Mouse (Mus musculus) heart, embryonic 15.5 days (tissue): ENCODE results near the gene Elobl. TPM values are rescaled to one million over a fixed set of nuclear protein-coding genes. Genes with fewer than 3 reads are reported as not detected.
A peak's percentile ranks its signal among the peaks of the same experiment; 100 is the strongest.

Experiments used
- ATAC-seq: fragments of 200-750 bp; cut with Nextera tagmentation; replicated peaks from 2 replicates; pipeline ENCODE4 v1.8.0; 2017; ENCODE audit warnings: low read depth, moderate TSS enrichment; ENCODE audit not compliant: insufficient number of reproducible peaks, insufficient read depth, low FRiP score
- H3K27ac ChIP-seq: fragments of 300-500 bp; sonication (generic); 2 replicates; pipeline ENCODE4 v1.5.1; 2015; ENCODE audit warnings: mild to moderate bottlenecking, inconsistent platforms
- H3K27me3 ChIP-seq: fragments of 300-500 bp; sonication (generic); 2 replicates; pipeline ENCODE4 v1.6.1; 2015; ENCODE audit warnings: inconsistent platforms
- H3K36me3 ChIP-seq: fragments of 300-500 bp; sonication (generic); 2 replicates; pipeline ENCODE4 v1.6.1; 2015; ENCODE audit warnings: mild to moderate bottlenecking, inconsistent platforms
- H3K4me1 ChIP-seq: fragments of 300-500 bp; sonication (generic); replicated peaks from 2 replicates; pipeline ENCODE4 v1.6.1; 2015; ENCODE audit warnings: inconsistent platforms
- H3K4me2 ChIP-seq: fragments of 300-500 bp; sonication (generic); 2 replicates; pipeline ENCODE4 v1.6.1; 2015; ENCODE audit warnings: inconsistent platforms, mild to moderate bottlenecking, moderate library complexity
- H3K4me3 ChIP-seq: fragments of 300-500 bp; sonication (generic); 2 replicates; pipeline ENCODE4 v1.5.1; 2015; ENCODE audit warnings: mild to moderate bottlenecking, inconsistent platforms
- H3K9ac ChIP-seq: fragments of 300-500 bp; sonication (generic); 2 replicates; pipeline ENCODE4 v1.6.1; 2015; ENCODE audit warnings: mild to moderate bottlenecking, inconsistent platforms
- H3K9me3 ChIP-seq: fragments of 300-500 bp; sonication (generic); replicated peaks from 2 replicates; pipeline ENCODE4 v1.6.1; 2016; ENCODE audit warnings: inconsistent platforms
- WGBS: fragments of 180-500 bp; shearing (Covaris S2); methylation state at CpG from one replicate; pipeline ENCODE4 v1.1.7; 2015; ENCODE audit warnings: mixed read lengths; 5-methylcytosine and 5-hydroxymethylcytosine counted together
- polyA plus RNA-seq: library from polyadenylated mRNA; unstranded; fragments of >200 nt; fragmentation: Nextera tagmentation; extraction: Ambion mirVana; gene quantifications from 2 replicates; pipeline ENCODE4 v1.2.1, GENCODE M21; 2015

Elobl gene
- polyA plus RNA-seq: not detected in 2 replicates

DNA sequence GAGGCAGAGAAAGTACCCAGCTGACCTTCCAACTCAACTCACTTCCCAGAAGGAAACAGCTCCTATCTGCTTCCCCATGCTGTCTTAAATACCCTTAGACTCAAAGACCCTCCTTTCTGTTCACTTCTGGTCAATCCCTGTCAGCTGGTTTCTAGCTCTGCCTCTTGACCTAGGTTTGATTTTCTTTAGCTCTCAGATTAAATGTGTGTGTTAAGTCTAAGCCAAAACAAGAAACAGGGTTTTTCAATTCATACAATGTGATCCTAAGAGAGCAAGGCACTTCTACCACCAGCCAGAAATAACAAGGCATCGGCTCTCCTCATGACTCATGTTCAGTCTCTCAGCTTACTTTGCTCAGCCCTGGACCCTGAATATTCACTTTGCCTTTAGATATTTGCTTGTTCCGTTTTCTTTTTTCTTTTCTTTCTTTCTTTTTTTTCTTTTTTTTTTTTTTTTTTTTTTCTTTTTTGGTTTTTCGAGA lies at the start of gene Elobl:
Elobl (minus strand) TSS at position 51 of the 481 bp plus-strand sequence.
- Histone ChIP-seq H3K4me1 (no peaks in the 10 kb centered on the region), H3K9me3 (no peaks in the 10 kb centered on the region), H3K36me3 (no peaks in the 10 kb centered on the region), H3K27ac (no peak within 1 kb of the TSS), H3K27me3 (no peaks in the 10 kb centered on the region), H3K4me3 (no peak within 1 kb of the TSS), H3K9ac (no peak within 1 kb of the TSS), H3K4me2 (no peak within 1 kb of the TSS)
- no peak for ATAC-seq
- WGBS: 68% methylated on average over 3 of the region's 3 CpGs

DNA sequence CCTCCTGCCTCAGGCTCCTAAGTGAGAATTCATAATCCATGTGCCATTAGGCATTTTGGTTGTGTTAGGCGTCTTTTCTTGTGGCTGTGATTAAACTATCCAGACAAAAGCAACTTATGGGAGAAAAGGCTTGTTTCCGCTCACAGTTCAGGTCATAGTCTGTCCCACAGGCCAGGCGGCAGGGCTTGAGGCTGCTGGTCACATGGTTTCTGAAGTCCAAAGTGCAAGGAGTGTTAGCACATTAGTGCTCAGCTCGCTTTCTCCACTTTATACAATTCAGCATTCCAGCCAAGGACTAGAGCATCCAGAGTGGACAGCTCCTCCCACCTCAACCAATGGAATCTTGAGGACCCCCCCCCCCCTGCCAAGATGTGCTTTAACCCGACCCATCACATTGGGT lies 45.5 kb upstream of the Elobl start:
- Histone ChIP-seq H3K4me2 (no peak overlapping the region), H3K4me1 (no peaks in the 10 kb centered on the region), H3K9ac (no peak overlapping the region), H3K4me3 (no peak overlapping the region), H3K9me3 (no peaks in the 10 kb centered on the region), H3K36me3 (peaks cover 69% of the 10 kb centered on the region), H3K27me3 (no peaks in the 10 kb centered on the region), H3K27ac (no peak overlapping the region)
- 86% methylated on average over 5 of the region's 5 CpGs for WGBS
- no peak for ATAC-seq

DNA sequence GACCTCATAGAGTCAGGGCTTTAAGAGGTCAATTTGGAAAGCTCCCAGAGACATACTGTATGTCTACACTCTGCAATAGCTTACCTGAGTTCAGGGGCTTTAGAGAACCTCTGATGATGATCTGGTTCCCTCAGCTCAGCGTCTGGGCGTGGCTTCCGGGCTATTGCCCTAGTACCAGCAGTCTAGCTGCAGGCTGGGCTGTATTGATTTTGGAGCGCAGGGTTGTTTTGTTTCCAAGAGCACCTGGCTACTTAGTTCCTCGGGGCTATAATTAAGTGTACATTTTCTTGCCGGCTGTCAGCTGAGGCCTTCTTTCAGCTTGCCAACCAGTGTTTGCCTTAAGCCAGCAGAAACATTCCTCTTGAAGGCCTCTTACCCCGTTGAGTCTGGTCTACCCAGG lies 42.8 kb upstream of the Elobl start:
- WGBS: 87% methylated on average over 7 of the region's 7 CpGs
- no peak overlapping the region for H3K9ac ChIP-seq
- no peak overlapping the region for H3K4me2 ChIP-seq
- H3K9me3 ChIP-seq: no peaks in the 10 kb centered on the region
- H3K4me3 ChIP-seq: no peak overlapping the region
- peaks cover 69% of the 10 kb centered on the region for H3K36me3 ChIP-seq
- H3K27ac ChIP-seq: no peak overlapping the region
- ATAC-seq: no peak
- H3K4me1 ChIP-seq: no peaks in the 10 kb centered on the region
- H3K27me3 ChIP-seq: no peaks in the 10 kb centered on the region

DNA sequence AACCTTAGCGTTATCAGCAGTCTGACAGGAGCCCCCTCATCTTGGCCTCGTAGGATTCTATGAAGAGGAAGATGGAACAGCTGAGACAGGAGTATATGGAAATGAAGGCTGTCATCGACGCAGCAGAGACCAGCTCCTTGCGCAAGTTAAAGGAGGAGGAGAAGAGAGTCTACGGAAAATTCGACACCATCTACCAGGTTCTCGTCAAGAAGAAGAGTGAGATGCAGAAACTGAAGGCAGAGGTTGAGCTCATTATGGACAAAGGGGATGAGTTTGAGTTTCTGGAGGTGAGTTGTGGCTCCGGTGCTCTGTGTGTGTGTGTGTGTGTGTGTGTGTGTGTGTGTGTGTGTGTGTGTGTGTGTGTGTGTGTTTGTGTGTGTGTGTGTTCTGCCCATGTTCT lies 42.3 kb upstream of the Elobl start:
- no peak overlapping the region for H3K4me2 ChIP-seq
- H3K36me3 ChIP-seq: peaks cover 69% of the 10 kb centered on the region
- H3K4me3 ChIP-seq: no peak overlapping the region
- H3K9ac ChIP-seq: no peak overlapping the region
- WGBS: 81% methylated on average over 9 of the region's 9 CpGs
- H3K4me1 ChIP-seq: 0 out of 2 replicates have a peak, but pooled peaks cover under 1% of the 10 kb centered on the region
- ATAC-seq: no peak
- H3K27me3 ChIP-seq: no peaks in the 10 kb centered on the region
- H3K27ac ChIP-seq: no peak overlapping the region
- H3K9me3 ChIP-seq: no peaks in the 10 kb centered on the region

DNA sequence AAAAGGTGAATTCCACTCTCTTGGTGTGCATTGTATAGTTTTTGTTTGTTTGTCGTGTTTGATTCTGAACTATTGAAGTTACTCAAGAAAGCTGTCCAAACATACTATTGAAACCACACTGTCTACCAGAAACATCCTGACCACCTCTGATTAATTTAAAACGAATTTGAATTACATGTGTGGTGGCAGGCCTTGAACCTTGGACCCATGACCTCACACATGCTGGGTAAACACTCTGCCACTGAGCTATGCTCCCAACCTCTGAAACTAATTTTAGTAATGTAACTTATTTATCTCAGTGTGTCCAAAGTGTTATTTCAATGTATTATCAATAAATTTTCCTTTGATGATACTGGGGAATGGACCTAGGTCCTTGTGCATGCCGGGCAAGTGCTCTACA lies 40.9 kb upstream of the Elobl start:
- Histone ChIP-seq H3K9ac (no peak overlapping the region), H3K4me1 (peaks cover 15% of the 10 kb centered on the region), H3K9me3 (no peaks in the 10 kb centered on the region), H3K27ac (no peak overlapping the region), H3K4me3 (no peak overlapping the region), H3K4me2 (no peak overlapping the region), H3K36me3 (peaks cover 55% of the 10 kb centered on the region), H3K27me3 (no peaks in the 10 kb centered on the region)
- ATAC-seq: no peak
- 90% methylated on average over 3 of the region's 3 CpGs for WGBS

DNA sequence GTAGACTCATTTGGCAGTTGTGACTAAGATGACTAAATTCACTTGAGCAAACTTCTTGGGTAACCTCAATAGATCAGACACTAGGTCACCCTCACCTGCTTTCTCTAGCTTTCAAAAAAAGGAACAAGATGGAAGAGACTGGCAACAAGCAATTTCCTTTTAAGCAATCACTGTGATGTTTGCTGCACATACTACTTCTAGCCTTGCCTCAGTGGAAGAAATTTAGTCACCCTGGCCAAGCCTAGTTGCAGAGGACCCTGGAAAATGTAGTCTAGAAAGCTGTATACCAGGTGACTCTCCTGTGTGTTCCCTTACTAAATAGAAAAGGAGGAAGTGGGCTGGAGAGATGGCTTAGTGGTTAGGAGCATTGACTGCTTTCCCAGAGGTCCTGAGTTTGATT lies 39.7 kb upstream of the Elobl start:
- Histone ChIP-seq H3K9ac (no peak overlapping the region), H3K4me3 (no peak overlapping the region), H3K4me1 (peaks cover 20% of the 10 kb centered on the region), H3K4me2 (no peak overlapping the region), H3K9me3 (no peaks in the 10 kb centered on the region), H3K27ac (no peak overlapping the region), H3K27me3 (no peaks in the 10 kb centered on the region), H3K36me3 (peaks cover 44% of the 10 kb centered on the region)
- no peak for ATAC-seq

DNA sequence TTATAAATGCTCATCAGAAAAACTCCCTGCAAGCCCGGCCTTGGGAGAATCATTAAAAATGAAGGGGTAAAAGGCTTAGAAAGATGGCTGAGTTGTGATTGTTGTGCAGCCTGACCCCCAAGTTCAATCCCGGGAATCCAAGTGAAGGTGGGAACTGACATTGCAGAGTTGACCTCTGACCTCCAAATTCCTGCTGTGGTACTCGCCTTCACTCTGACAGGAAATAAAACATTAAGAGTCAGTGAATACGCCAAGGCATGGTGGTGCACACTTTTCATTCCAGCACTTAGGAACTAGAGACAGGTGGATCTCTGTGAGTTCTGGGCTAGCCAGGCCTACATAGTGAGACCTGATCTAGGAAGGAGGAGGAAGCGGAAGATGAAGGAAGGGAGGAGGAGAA lies 38.7 kb upstream of the Elobl start:
- peaks cover 26% of the 10 kb centered on the region for H3K4me1 ChIP-seq
- H3K4me2 ChIP-seq: no peak overlapping the region
- H3K9me3 ChIP-seq: no peaks in the 10 kb centered on the region
- 72% methylated on average over 5 of the region's 5 CpGs for WGBS
- no peak overlapping the region for H3K9ac ChIP-seq
- H3K27ac ChIP-seq: no peak overlapping the region
- no peak overlapping the region for H3K4me3 ChIP-seq
- no peak for ATAC-seq
- no peaks in the 10 kb centered on the region for H3K27me3 ChIP-seq
- peaks cover 34% of the 10 kb centered on the region for H3K36me3 ChIP-seq

DNA sequence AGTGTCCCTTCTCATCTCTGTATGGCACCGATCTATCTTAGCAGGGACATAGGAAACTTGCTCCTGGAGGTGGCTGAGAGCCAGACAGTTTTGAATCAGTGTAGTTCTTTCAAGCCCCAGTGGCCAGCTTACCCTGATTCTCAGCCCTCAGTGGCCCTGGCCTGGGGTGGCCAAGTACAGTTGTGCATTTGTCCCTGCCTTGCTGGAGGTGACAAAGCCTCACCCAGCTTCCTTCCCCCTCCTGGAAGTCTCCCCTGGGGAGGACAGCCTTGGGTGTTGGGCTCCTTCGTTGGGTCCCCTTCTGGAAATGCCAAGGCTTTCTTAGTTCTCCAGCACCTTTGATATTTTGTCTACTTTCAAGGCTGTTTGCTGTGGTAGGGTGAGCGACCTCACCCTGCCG lies 37.0 kb upstream of the Elobl start:
- Histone ChIP-seq H3K4me1 (peaks cover 36% of the 10 kb centered on the region), H3K4me2 (peak overlapping the region; percentile 51), H3K27ac (peak overlapping the region; percentile 43; the same call in 1 of the 2 replicates), H3K36me3 (peaks cover 24% of the 10 kb centered on the region), H3K9ac (no peak overlapping the region), H3K9me3 (no peaks in the 10 kb centered on the region), H3K4me3 (no peak overlapping the region), H3K27me3 (no peaks in the 10 kb centered on the region)
- ATAC-seq: no peak
- WGBS: 67% methylated on average over 4 of the region's 4 CpGs

DNA sequence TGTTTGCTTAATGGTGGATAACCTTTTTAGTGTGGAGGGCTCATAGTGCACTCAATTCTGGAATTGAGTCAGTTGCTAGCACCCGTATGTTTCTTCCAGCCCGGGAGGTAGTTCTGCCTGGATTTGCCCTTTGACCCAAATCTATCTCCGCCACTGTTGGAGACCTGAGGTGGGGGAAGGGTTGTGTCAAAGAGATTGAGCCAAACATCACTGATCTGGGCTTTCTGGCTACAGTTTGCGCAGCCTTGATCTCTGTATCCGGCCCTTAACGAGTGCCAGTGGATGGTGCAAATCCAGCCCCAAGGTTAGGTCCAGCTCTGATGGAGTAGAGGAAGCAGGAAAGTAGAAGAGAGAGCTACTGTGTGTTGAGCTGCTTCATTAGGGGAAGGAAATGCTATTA lies 36.3 kb upstream of the Elobl start:
- Histone ChIP-seq H3K9ac (no peak overlapping the region), H3K27me3 (no peaks in the 10 kb centered on the region), H3K4me3 (peak overlapping the region; percentile 24), H3K4me1 (peaks cover 37% of the 10 kb centered on the region), H3K27ac (peak overlapping the region; percentile 26; the same call in 1 of the 2 replicates), H3K36me3 (peaks cover 24% of the 10 kb centered on the region), H3K4me2 (peak overlapping the region; percentile 51), H3K9me3 (no peaks in the 10 kb centered on the region)
- ATAC-seq: no peak
- 54% methylated on average over 6 of the region's 6 CpGs for WGBS

DNA sequence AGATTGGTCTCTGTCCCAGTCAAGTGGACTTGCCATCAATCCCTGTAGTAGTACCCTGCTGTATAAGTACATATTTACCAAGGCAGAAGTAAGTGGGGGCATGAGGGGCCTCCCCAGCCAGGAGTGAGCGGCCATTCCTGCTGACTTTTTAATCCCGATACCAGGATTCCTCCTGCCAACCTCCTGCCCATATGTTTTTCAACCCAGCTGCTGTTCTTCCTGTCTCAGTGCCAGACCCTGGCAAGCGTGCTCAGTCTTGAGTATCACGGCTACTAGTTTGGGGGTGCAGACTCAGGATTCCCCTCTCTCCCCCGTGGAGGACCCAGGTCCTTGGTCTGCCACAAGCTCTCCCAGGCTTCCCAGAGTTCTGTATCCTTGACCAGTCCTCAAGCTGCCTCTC lies 35.9 kb upstream of the Elobl start:
- Histone ChIP-seq H3K4me2 (peak overlapping the region; percentile 51), H3K27ac (peak overlapping the region; percentile 26; the same call in 1 of the 2 replicates), H3K4me3 (peak overlapping the region; percentile 24), H3K9me3 (no peaks in the 10 kb centered on the region), H3K9ac (no peak overlapping the region), H3K4me1 (peaks cover 37% of the 10 kb centered on the region), H3K36me3 (peaks cover 23% of the 10 kb centered on the region), H3K27me3 (no peaks in the 10 kb centered on the region)
- ATAC-seq: no peak
- WGBS: 71% methylated on average over 5 of the region's 5 CpGs

DNA sequence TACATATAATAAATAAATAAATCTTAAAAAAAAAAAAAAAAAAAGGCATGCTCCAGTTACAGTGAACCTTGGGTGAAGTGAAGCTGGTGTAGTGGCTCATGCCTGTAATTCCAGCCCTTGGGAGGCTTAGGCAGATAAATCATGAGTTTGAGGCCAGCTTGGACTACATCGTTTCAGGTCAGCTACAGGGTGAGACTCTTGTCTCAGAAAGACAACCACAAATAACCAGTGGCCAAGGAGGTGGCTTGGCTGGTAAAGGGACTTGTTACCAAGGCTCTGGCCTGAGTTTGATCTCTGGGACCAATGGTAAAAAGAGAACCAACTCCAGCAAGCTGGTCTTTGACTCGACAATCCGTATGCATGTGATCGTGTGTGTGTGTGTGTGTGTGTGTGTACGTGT lies 35.3 kb upstream of the Elobl start:
- H3K36me3 ChIP-seq: peaks cover 17% of the 10 kb centered on the region
- H3K4me3 ChIP-seq: peak overlapping the region; percentile 24
- H3K9ac ChIP-seq: no peak overlapping the region
- no peaks in the 10 kb centered on the region for H3K9me3 ChIP-seq
- no peak for ATAC-seq
- no peak overlapping the region for H3K27ac ChIP-seq
- peaks cover 37% of the 10 kb centered on the region for H3K4me1 ChIP-seq
- 82% methylated on average over 5 of the region's 5 CpGs for WGBS
- peak overlapping the region; percentile 51 for H3K4me2 ChIP-seq
- no peaks in the 10 kb centered on the region for H3K27me3 ChIP-seq

DNA sequence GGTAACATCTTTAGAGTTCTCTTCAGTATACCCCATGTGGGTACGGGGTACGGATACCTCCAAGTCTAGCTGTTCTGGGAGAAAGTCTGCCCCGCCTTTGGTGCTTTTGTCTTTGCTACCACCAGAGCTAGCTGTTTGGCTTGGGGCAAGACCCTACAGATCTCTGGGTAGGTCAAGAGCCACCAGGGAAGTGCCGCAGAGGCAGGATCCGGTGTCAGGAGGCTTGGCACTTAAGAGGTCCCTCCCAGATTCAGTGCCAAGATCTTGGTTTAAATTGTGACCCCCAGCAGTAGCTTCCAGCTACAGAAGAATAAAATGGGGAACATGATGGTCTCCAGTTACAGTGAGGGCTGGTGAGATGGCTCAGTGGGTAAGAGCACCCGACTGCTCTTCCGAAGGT lies 34.8 kb upstream of the Elobl start:
- H3K4me2 ChIP-seq: peak overlapping the region; percentile 69
- H3K27ac ChIP-seq: no peak overlapping the region
- WGBS: 92% methylated on average over 7 of the region's 7 CpGs
- peaks cover 14% of the 10 kb centered on the region for H3K36me3 ChIP-seq
- no peaks in the 10 kb centered on the region for H3K27me3 ChIP-seq
- H3K9ac ChIP-seq: no peak overlapping the region
- no peak for ATAC-seq
- H3K9me3 ChIP-seq: no peaks in the 10 kb centered on the region
- peak overlapping the region; percentile 73 for H3K4me3 ChIP-seq
- H3K4me1 ChIP-seq: peaks cover 37% of the 10 kb centered on the region
